Mouse (Mus musculus) inflammation-experienced regulatory T-cells, adult 16 weeks (primary cell): ENCODE results near the gene Meis2. TPM values are rescaled to one million over a fixed set of nuclear protein-coding genes. Genes with fewer than 3 reads are reported as not detected.

Source experiments
- polyA plus RNA-seq: library from polyadenylated mRNA; unstranded; fragments of 100-300 nt; shearing (Covaris generic); gene quantifications from one replicate; pipeline ENCODE4 v1.2.1, GENCODE M21; 2017

The Meis2 gene
- polyA plus RNA-seq: 0.10 TPM

DNA sequence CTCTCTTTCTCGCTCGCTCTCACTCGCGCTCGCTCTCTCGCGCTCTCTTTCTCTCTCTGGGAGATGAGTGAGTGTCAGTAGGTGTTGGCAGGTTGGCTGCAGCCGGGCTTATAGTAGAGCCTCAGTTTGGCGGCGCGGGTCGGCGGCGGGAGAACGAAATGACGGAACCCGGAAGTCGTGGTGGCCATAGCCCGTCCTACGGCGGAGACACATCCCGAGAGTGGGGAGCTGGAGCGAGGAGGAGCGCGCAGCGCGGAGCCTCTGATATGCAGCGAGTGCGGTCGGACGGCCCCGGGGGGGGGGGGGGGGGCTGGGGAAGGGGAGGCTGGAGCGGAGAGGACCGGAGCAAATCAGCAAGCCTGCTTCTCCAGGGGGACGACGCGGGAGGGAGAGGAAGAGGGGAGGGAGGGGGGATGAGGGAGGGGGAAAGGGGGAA is at the start of gene Meis2:
Gene Meis2, minus strand, starts transcription at position 270 of the 436 bp plus-strand sequence.

